Mouse (Mus musculus): Measurements from ENCODE around the gene Ltb.

GRCm38 (mm10) chr17:35226561-35227046 is 32.4 kb downstream of the Ltb start:
- TF ChIP-seq CTCF (IDR thresholded peaks at IDR 0.05 in 2 of 3, conservative IDR thresholded peaks at IDR 0.05 in 1 of 3; ENCODE audit: control insufficient read depth in 1 of 3, insufficient read depth in 1 of 3, low read depth in 2 of 3, low read length in 3 of 3, poor library complexity in 1 of 3, severe bottlenecking in 1 of 3): peak in 1 of 3 experiments; percentile 19; a peak in 1 of 6 replicates
- no peak for TF ChIP-seq POLR2A (IDR thresholded peaks at IDR 0.05; ENCODE audit: control insufficient read depth in 1 of 2, insufficient read depth in 1 of 2, low read depth in 1 of 2, low read length in 2 of 2, poor library complexity in 1 of 2)
- TF ChIP-seq USF1 (IDR thresholded peaks at IDR 0.05; ENCODE audit: low read depth, low read length): no peak
- no peak for TF ChIP-seq ZMIZ1 (IDR thresholded peaks at IDR 0.05; ENCODE audit: low read depth, low read length)
- TF ChIP-seq E2F4 (IDR thresholded peaks at IDR 0.05; ENCODE audit: borderline replicate concordance, low read depth, low read length): no peak
- no peak for TF ChIP-seq RAD21 (IDR thresholded peaks at IDR 0.05; ENCODE audit: low read depth, low read length)
- no peak for TF ChIP-seq EP300 (IDR thresholded peaks at IDR 0.05; ENCODE audit: low read depth in 1 of 2, low read length in 2 of 2)
- TF ChIP-seq ZC3H11A (IDR thresholded peaks at IDR 0.05; ENCODE audit: low read depth, low read length): no peak
- TF ChIP-seq MYC (IDR thresholded peaks at IDR 0.05; ENCODE audit: low read depth, low read length): no peak
- TF ChIP-seq MEF2A (IDR thresholded peaks at IDR 0.05; ENCODE audit: extremely low read depth, insufficient replicate concordance, low read depth, low read length, poor library complexity, severe bottlenecking): no peak
- no peak for TF ChIP-seq GATA1 (IDR thresholded peaks at IDR 0.05; ENCODE audit: low read depth, low read length)
- TF ChIP-seq MAFK (IDR thresholded peaks at IDR 0.05; ENCODE audit: borderline replicate concordance, low read depth, low read length): no peak
